Mouse (Mus musculus) liver, embryonic 12.5 days (tissue): ENCODE measurements around the gene Ninj1. TPM values are rescaled to one million over a fixed set of nuclear protein-coding genes. Genes with fewer than 3 reads are reported as not detected.

ENCODE experiments used
- ATAC-seq: fragments of 200-750 bp; cut with Nextera tagmentation; 2 replicates; pipeline ENCODE4 v1.8.0; 2017; ENCODE audit warnings: moderate number of reproducible peaks, mild to moderate bottlenecking, moderate library complexity
- H3K27ac ChIP-seq: fragments of 300-500 bp; sonication (generic); 2 replicates; pipeline ENCODE4 v1.5.1; 2016; ENCODE audit warnings: mild to moderate bottlenecking
- H3K27me3 ChIP-seq: fragments of 300-500 bp; sonication (generic); replicated peaks from 2 replicates; pipeline ENCODE4 v1.6.1; 2016; ENCODE audit warnings: mild to moderate bottlenecking, moderate library complexity
- H3K36me3 ChIP-seq: fragments of 300-500 bp; sonication (generic); 2 replicates; pipeline ENCODE4 v1.6.1; 2016; ENCODE audit warnings: mild to moderate bottlenecking, moderate library complexity
- H3K4me1 ChIP-seq: fragments of 300-500 bp; sonication (generic); 2 replicates; pipeline ENCODE4 v1.6.1; 2016
- H3K4me2 ChIP-seq: fragments of 300-500 bp; sonication (generic); 2 replicates; pipeline ENCODE4 v1.6.1; 2016; ENCODE audit warnings: mild to moderate bottlenecking, moderate library complexity
- H3K4me3 ChIP-seq: fragments of 300-500 bp; sonication (generic); 2 replicates; pipeline ENCODE4 v1.5.1; 2016; ENCODE audit warnings: mild to moderate bottlenecking, moderate library complexity
- H3K9ac ChIP-seq: fragments of 300-500 bp; sonication (generic); 2 replicates; pipeline ENCODE4 v1.6.1; 2016; ENCODE audit warnings: mild to moderate bottlenecking, moderate library complexity
- H3K9me3 ChIP-seq: fragments of 300-500 bp; sonication (generic); replicated peaks from 2 replicates; pipeline ENCODE4 v1.6.1; 2016; ENCODE audit warnings: mild to moderate bottlenecking, moderate library complexity
- WGBS: fragments of 180-500 bp; shearing (Covaris S2); methylation state at CpG from one replicate; pipeline ENCODE4 v1.1.7; 2016; ENCODE audit not compliant: insufficient replicate concordance; 5-methylcytosine and 5-hydroxymethylcytosine counted together
- polyA plus RNA-seq: library from polyadenylated mRNA; unstranded; fragments of >200 nt; fragmentation: Nextera tagmentation; extraction: Ambion mirVana; gene quantifications from 2 replicates; pipeline ENCODE4 v1.2.1, GENCODE M21; 2016

Gene Ninj1
- polyA plus RNA-seq, 1 experiment from 2014 or later, result 41.5 TPM

DNA sequence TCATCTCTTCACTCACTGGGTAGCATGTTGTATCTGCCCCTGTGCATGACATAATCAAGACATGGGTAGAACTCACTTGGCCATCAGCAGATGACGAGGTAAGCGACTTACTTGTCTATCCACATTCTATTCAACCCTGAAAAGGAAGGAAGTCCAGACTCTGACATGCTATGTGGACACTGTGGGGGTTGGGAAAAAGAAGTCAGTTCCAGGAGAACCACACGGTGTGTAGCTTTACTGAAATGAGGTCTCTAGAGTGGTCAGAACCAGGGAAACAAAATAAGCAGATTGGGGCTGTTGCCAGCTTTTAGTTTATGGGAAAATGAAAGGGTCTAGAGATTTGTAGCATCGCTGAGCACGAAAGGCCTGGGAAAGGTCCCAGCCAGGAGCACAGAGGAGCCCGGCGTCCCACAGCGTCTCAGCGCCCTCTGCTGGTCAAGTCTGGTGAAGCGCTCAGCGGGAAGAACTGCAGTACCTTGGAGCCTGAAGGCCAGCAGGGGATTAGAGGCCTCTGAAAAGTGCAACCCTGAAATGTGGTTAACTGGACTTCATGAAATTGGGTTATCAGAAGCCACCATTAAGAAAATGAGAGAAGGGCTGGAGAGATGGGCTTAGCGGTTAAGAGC is 14.2 kb upstream of the Ninj1 start:
- Histone ChIP-seq H3K4me2 (no peak overlapping the region), H3K4me3 (no peak overlapping the region), H3K27me3 (peaks cover 19% of the 10 kb centered on the region; the same call in 1 of the 2 replicates), H3K36me3 (no peaks in the 10 kb centered on the region), H3K9me3 (no peaks in the 10 kb centered on the region), H3K27ac (no peak overlapping the region), H3K9ac (no peak overlapping the region), H3K4me1 (no peaks in the 10 kb centered on the region)
- WGBS, result 3% methylated on average over 12 of the region's 12 CpGs
- ATAC-seq, result peak; percentile 69

- peaks cover 12% of the 10 kb centered on the region; the same call in 1 of the 2 replicates for H3K27me3 ChIP-seq
- no peak overlapping the region for H3K4me3 ChIP-seq
- no peak overlapping the region for H3K4me2 ChIP-seq
- no peaks in the 10 kb centered on the region for H3K9me3 ChIP-seq
- WGBS, result 76% methylated on average over 10 of the region's 10 CpGs
- ATAC-seq, result no peak
- no peaks in the 10 kb centered on the region for H3K36me3 ChIP-seq
- H3K27ac ChIP-seq, result no peak overlapping the region
- H3K4me1 ChIP-seq, result peaks cover 3% of the 10 kb centered on the region; the same call in 1 of the 2 replicates
- H3K9ac ChIP-seq, result no peak overlapping the region
These were observed 11.8 kb upstream of the Ninj1 start for GRCm38 (mm10) chr13:49175509-49175908.

- no peak for ATAC-seq
- no peaks in the 10 kb centered on the region for H3K36me3 ChIP-seq
- H3K9ac ChIP-seq, result no peak overlapping the region
- no peak overlapping the region for H3K4me3 ChIP-seq
- 0 out of 2 replicates have a peak, but pooled peaks cover 3% of the 10 kb centered on the region for H3K27me3 ChIP-seq
- no peak overlapping the region for H3K27ac ChIP-seq
- 70% methylated on average over 19 of the region's 19 CpGs for WGBS
- no peaks in the 10 kb centered on the region for H3K9me3 ChIP-seq
- no peak overlapping the region for H3K4me2 ChIP-seq
- H3K4me1 ChIP-seq, result peaks cover 12% of the 10 kb centered on the region; the same call in 1 of the 2 replicates
These were observed 8.3 kb upstream of the Ninj1 start for GRCm38 (mm10) chr13:49178839-49179585.

DNA sequence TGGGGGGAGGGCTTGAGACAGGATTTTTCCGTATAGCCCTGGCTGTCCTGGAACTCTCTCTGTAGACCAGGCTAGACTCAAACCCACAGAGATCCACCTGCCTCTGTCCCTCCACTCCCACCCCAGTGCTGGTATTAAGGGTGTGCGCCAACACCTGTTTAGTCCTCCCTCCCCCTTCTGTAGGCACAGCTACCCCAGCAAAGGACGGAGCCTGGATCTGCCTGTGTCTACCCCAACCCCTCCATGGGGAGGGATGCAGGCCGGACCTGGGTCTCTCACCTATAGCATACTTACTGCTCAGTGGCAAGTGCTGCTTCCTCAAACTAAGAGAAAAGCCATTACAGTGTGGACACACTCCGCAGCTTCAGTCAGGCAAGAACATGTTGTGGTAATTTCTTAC is 7.0 kb upstream of the Ninj1 start:
- H3K4me1 ChIP-seq, result peaks cover 12% of the 10 kb centered on the region; the same call in 1 of the 2 replicates
- 0 out of 2 replicates have a peak, but pooled peaks have one; percentile 23 for ATAC-seq
- H3K4me2 ChIP-seq, result no peak overlapping the region
- no peak overlapping the region for H3K9ac ChIP-seq
- no peaks in the 10 kb centered on the region for H3K36me3 ChIP-seq
- no peak overlapping the region for H3K4me3 ChIP-seq
- no peaks in the 10 kb centered on the region for H3K27me3 ChIP-seq
- 52% methylated on average over 5 of the region's 5 CpGs for WGBS
- no peak overlapping the region for H3K27ac ChIP-seq
- no peaks in the 10 kb centered on the region for H3K9me3 ChIP-seq

- Histone ChIP-seq H3K4me3 (no peak overlapping the region), H3K27ac (no peak overlapping the region), H3K9ac (no peak overlapping the region), H3K4me1 (peaks cover 12% of the 10 kb centered on the region; the same call in 1 of the 2 replicates), H3K27me3 (no peaks in the 10 kb centered on the region), H3K9me3 (no peaks in the 10 kb centered on the region), H3K4me2 (no peak overlapping the region), H3K36me3 (no peaks in the 10 kb centered on the region)
- ATAC-seq, result no peak
- WGBS, result 6% methylated on average over 1 of the region's 1 CpGs
These were observed 6.6 kb upstream of the Ninj1 start for GRCm38 (mm10) chr13:49180691-49181090.

- H3K4me2 ChIP-seq, result no peak overlapping the region
- H3K4me3 ChIP-seq, result no peak overlapping the region
- no peaks in the 10 kb centered on the region for H3K27me3 ChIP-seq
- no peaks in the 10 kb centered on the region for H3K36me3 ChIP-seq
- H3K9me3 ChIP-seq, result no peaks in the 10 kb centered on the region
- ATAC-seq, result no peak
- H3K4me1 ChIP-seq, result peaks cover 15% of the 10 kb centered on the region
- 72% methylated on average over 3 of the region's 3 CpGs for WGBS
- H3K27ac ChIP-seq, result no peak overlapping the region
- no peak overlapping the region for H3K9ac ChIP-seq
These were observed 5.8 kb upstream of the Ninj1 start for GRCm38 (mm10) chr13:49181411-49181984.

DNA sequence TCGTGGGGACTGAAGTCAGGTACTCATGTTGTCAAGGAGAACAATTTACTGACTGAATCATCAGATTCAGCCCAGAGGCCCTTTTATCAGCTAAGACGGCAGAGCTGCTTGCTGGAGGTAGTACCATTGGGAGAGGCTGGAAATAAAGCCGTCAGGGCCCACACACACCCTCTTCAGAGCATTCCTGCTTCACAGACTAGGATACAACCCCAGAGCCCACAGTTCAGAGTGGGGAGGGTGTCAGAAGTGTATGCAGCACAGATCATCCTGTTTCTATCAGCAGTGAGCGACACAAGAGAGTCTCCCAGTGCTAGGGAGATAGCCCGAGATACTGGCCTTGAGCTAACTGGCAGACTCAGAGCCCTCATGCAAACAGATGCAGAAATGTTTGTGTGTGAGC is 4.1 kb upstream of the Ninj1 start:
- no peak overlapping the region for H3K4me3 ChIP-seq
- H3K27me3 ChIP-seq, result no peaks in the 10 kb centered on the region
- 44% methylated on average over 5 of the region's 5 CpGs for WGBS
- H3K9ac ChIP-seq, result no peak overlapping the region
- peaks cover 29% of the 10 kb centered on the region for H3K4me1 ChIP-seq
- no peak overlapping the region for H3K27ac ChIP-seq
- H3K36me3 ChIP-seq, result no peaks in the 10 kb centered on the region
- ATAC-seq, result no peak
- no peak overlapping the region for H3K4me2 ChIP-seq
- no peaks in the 10 kb centered on the region for H3K9me3 ChIP-seq

GRCm38 (mm10) chr13:49183646-49184045 is 3.6 kb upstream of the Ninj1 start:
- no peak overlapping the region for H3K4me2 ChIP-seq
- H3K9ac ChIP-seq, result no peak overlapping the region
- H3K36me3 ChIP-seq, result no peaks in the 10 kb centered on the region
- peaks cover 34% of the 10 kb centered on the region for H3K4me1 ChIP-seq
- H3K27ac ChIP-seq, result no peak overlapping the region
- no peaks in the 10 kb centered on the region for H3K9me3 ChIP-seq
- H3K27me3 ChIP-seq, result no peaks in the 10 kb centered on the region
- WGBS, result 45% methylated on average over 5 of the region's 5 CpGs
- no peak overlapping the region for H3K4me3 ChIP-seq
- no peak for ATAC-seq

- Histone ChIP-seq H3K4me2 (peak overlapping the region; percentile 99), H3K4me1 (peaks cover 59% of the 10 kb centered on the region), H3K27me3 (no peaks in the 10 kb centered on the region), H3K27ac (peak overlapping the region; percentile 76), H3K36me3 (no peaks in the 10 kb centered on the region), H3K9me3 (no peaks in the 10 kb centered on the region), H3K4me3 (peak overlapping the region; percentile 81), H3K9ac (peak overlapping the region; percentile 59)
- WGBS, result 20% methylated on average over 11 of the region's 11 CpGs
- ATAC-seq, result peak; percentile 25
These were observed 442 bp upstream of the Ninj1 start for GRCm38 (mm10) chr13:49186798-49187287.

DNA sequence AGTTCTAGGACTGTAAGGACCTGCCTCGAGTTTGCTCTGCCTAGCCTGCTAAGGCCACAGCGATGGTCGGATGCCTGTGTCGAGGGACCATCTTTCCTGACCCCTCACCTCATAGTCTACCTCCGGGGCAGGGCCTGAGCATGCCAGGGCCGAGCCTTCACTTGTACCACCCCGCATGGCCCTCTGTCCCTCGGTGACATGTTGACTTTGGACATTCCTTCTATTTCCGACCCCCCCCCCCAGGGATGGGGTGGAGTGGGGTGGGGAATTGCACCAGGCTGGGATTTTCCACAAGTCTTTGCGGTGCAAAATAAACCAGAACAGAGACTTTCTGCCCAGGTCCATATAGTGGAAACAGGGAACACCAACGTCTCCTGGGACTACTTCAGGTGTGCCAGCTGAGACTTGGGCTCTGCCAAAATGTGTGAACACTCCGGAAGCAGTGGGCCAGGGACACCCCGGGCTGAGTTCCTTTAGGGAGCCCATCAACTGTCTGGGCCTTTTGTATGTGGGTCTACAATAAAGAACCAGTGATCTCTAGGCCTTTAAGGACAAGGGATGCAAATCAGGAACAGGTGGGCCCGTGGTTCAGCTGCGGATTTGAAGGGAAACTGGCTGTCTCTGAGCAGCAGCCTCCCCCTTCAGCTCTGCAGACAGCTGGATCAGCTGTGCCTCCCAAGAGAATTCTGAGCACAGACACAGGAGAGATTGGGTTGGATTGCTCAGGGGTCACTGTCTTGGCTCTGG is 1.1 kb downstream of the Ninj1 start:
- Histone ChIP-seq H3K4me1 (peaks cover 64% of the 10 kb centered on the region), H3K27me3 (no peaks in the 10 kb centered on the region), H3K27ac (peak overlapping the region; percentile 76), H3K4me2 (peak overlapping the region; percentile 99), H3K36me3 (no peaks in the 10 kb centered on the region), H3K9me3 (no peaks in the 10 kb centered on the region), H3K9ac (peak overlapping the region; percentile 83), H3K4me3 (peak overlapping the region; percentile 81)
- WGBS, result 17% methylated on average over 15 of the region's 15 CpGs
- ATAC-seq, result no peak

DNA sequence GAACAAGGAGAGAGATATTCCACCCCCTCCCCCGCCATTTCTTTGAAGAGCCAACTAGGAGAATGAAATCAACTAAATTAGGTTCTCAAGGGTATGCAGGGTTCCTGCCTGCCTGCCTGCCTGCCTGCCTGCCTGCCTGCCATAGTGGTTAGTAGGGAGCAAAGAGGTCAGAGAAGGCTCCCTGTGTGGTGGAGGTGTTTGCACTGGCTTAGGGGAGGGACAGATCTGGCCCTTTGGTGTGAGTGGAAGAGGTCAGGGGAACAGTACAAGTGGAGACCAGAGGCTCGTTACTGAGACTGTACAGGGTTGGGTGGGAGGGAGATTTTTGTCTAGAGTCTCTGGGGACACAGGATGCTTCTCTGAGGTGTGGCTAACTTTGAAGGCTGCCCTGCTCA is 1.7 kb downstream of the Ninj1 start:
- peaks cover 62% of the 10 kb centered on the region for H3K4me1 ChIP-seq
- H3K9ac ChIP-seq, result no peak overlapping the region
- no peaks in the 10 kb centered on the region for H3K27me3 ChIP-seq
- peak overlapping the region; percentile 99 for H3K4me2 ChIP-seq
- ATAC-seq, result no peak
- H3K27ac ChIP-seq, result peak overlapping the region; percentile 57; the same call in 1 of the 2 replicates
- whole genome bisulfite sequencing, result 46% methylated on average over 2 of the region's 2 CpGs
- no peaks in the 10 kb centered on the region for H3K9me3 ChIP-seq
- H3K36me3 ChIP-seq, result no peaks in the 10 kb centered on the region
- no peak overlapping the region for H3K4me3 ChIP-seq
